Mouse (Mus musculus): ENCODE measurements around the gene Mfap3.

DNA sequence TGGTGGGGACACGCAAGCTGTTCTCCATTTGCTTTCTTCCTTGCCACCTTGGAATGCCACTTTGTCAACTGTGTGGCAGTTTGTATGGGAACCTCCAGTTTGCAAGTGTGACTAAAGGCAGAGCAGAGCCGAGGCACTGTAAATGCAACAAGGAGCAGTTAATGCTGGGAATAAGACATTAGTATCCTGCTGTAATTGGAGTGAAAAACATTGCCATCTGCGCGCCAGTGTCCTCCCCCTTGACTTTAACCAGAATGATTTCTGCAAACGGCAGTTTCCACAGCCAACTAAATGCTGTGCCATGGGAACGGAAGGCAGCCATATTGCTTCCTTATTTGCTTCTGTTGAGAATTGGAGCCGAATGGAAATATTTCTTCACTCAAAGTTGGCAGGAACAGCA is 3.6 kb downstream of the Mfap3 start:
- no peak for TF ChIP-seq POLR2A (IDR thresholded peaks at IDR 0.05; ENCODE audit: extremely low read depth, insufficient read depth, low read length)
- TF ChIP-seq CTCF (IDR thresholded peaks at IDR 0.05; ENCODE audit: extremely low read depth, insufficient read depth, low read length), result no peak
